Mouse (Mus musculus) myocyte (in vitro differentiated cells): Measurements from ENCODE around the gene Sgo1. TPM values are rescaled to one million over a fixed set of nuclear protein-coding genes. Genes with fewer than 3 reads are reported as not detected.

Experiments
- H3K27me3 ChIP-seq: one replicate; pipeline ENCODE4 v1.6.1; 2011; ENCODE audit not compliant: control insufficient read depth, insufficient read depth, insufficient read length
- H3K36me3 ChIP-seq: one replicate; pipeline ENCODE4 v1.6.1; 2011; ENCODE audit not compliant: control insufficient read depth, insufficient read depth
- H3K4me2 ChIP-seq: one replicate; pipeline ENCODE4 v1.6.1; 2011; ENCODE audit warnings: low read depth, control low read depth
- H3K4me3 ChIP-seq: one replicate; pipeline ENCODE4 v1.5.1; 2011; ENCODE audit warnings: mild to moderate bottlenecking, control low read depth, moderate library complexity
- H3K79me2 ChIP-seq: one replicate; pipeline ENCODE4 v1.6.1; 2011; ENCODE audit not compliant: control insufficient read depth, insufficient read depth
- H3ac ChIP-seq: one replicate; pipeline ENCODE4 v1.6.1; 2011; ENCODE audit not compliant: control insufficient read depth, insufficient read length
- CEBPB ChIP-seq: IDR thresholded peaks from 2 replicates; pipeline ENCODE4 v1.6.1; 2011; ENCODE audit warnings: mild to moderate bottlenecking, moderate library complexity; ENCODE audit not compliant: poor library complexity, insufficient read depth, severe bottlenecking
- E2F4 ChIP-seq: IDR thresholded peaks from one replicate; pipeline ENCODE4 v1.6.1; 2011; ENCODE audit warnings: mild to moderate bottlenecking, control low read depth, moderate library complexity; ENCODE audit not compliant: insufficient read depth
- MAX ChIP-seq: IDR thresholded peaks from one replicate; pipeline ENCODE4 v1.6.1; 2011; ENCODE audit warnings: low read depth, mild to moderate bottlenecking, control low read depth
- MYOD1 ChIP-seq, 3 experiments: IDR thresholded peaks; one replicate each; pipeline ENCODE4 v1.6.1; 2011; ENCODE audit warnings: control low read depth in 2 of 3, low read depth in 2 of 3, mild to moderate bottlenecking in 2 of 3, moderate library complexity in 1 of 3; ENCODE audit not compliant: insufficient read length in 2 of 3, control insufficient read depth in 1 of 3
- MYOG ChIP-seq, 3 experiments: IDR thresholded peaks; one replicate each; pipeline ENCODE4 v1.6.1; 2011; ENCODE audit warnings: control low read depth in 2 of 3, low read depth in 2 of 3, mild to moderate bottlenecking in 2 of 3; ENCODE audit not compliant: insufficient read length in 2 of 3, control insufficient read depth in 1 of 3, insufficient read depth in 1 of 3
- POLR2A ChIP-seq: IDR thresholded peaks from one replicate; pipeline ENCODE4 v1.6.1; 2011; ENCODE audit warnings: low read depth, mild to moderate bottlenecking, control low read depth, moderate library complexity; ENCODE audit not compliant: insufficient read length
- POLR2AphosphoS2 ChIP-seq: IDR thresholded peaks from one replicate; pipeline ENCODE4 v1.6.1; 2011; ENCODE audit warnings: low read depth, control low read depth; ENCODE audit not compliant: insufficient read length
- REST ChIP-seq: IDR thresholded peaks from one replicate; pipeline ENCODE4 v1.6.1; 2011; ENCODE audit warnings: mild to moderate bottlenecking, control low read depth, moderate library complexity; ENCODE audit not compliant: insufficient read depth, insufficient read length
- SRF ChIP-seq: IDR thresholded peaks from one replicate; pipeline ENCODE4 v1.6.1; 2011; ENCODE audit warnings: low read depth; ENCODE audit not compliant: control insufficient read depth, insufficient read length
- TCF12 ChIP-seq: IDR thresholded peaks from one replicate; pipeline ENCODE4 v1.6.1; 2011; ENCODE audit warnings: mild to moderate bottlenecking, control low read depth; ENCODE audit not compliant: poor library complexity, insufficient read depth, severe bottlenecking
- TCF3 ChIP-seq: IDR thresholded peaks from one replicate; pipeline ENCODE4 v1.6.1; 2011; ENCODE audit warnings: low read depth, control low read depth; ENCODE audit not compliant: insufficient read length
- USF1 ChIP-seq: IDR thresholded peaks from one replicate; pipeline ENCODE4 v1.6.1; 2011; ENCODE audit warnings: low read depth, mild to moderate bottlenecking, control low read depth, moderate library complexity
- polyA plus RNA-seq: library from polyadenylated mRNA; unstranded; fragments of >200 nt; fragmentation: generic; extraction: Trizol; gene quantifications from one replicate; pipeline ENCODE4 v1.2.1, GENCODE M21; 2012; ENCODE audit warnings: missing spikeins

Gene Sgo1
- polyA plus RNA-seq, 1 experiment = 3.1 TPM

- H3K79me2 ChIP-seq = no peaks in the 10 kb centered on the region
- no peak overlapping the region for H3ac ChIP-seq
- no peak overlapping the region for H3K4me3 ChIP-seq
- no peak overlapping the region for H3K4me2 ChIP-seq
- no peaks in the 10 kb centered on the region for H3K27me3 ChIP-seq
- TF ChIP-seq SRF = no peak
- no peak for TF ChIP-seq MAX
- TF ChIP-seq REST = no peak
- no peak for TF ChIP-seq MYOG (IDR thresholded peaks at IDR 0.05; ENCODE audit: control insufficient read depth in 1 of 3, insufficient read depth in 1 of 3, insufficient read length in 2 of 3, low read depth in 2 of 3)
- no peak for TF ChIP-seq USF1
- no peak for TF ChIP-seq POLR2AphosphoS2
- TF ChIP-seq CEBPB = no peak
- TF ChIP-seq TCF12 = no peak
- TF ChIP-seq POLR2A = no peak
- no peak for TF ChIP-seq E2F4
- TF ChIP-seq MYOD1 (IDR thresholded peaks at IDR 0.05; ENCODE audit: control insufficient read depth in 1 of 3, insufficient read length in 2 of 3, low read depth in 2 of 3) = no peak
- no peak for TF ChIP-seq TCF3
- H3K36me3 ChIP-seq = peaks cover 6% of the 10 kb centered on the region
Observed at GRCm38 (mm10) chr17:53650251-53650661, 38.9 kb downstream of the Sgo1 start.

GRCm38 (mm10) chr17:53643360-53643759, 45.8 kb downstream of the Sgo1 start:
- no peak overlapping the region for H3K4me3 ChIP-seq
- H3K4me2 ChIP-seq = no peak overlapping the region
- TF ChIP-seq MYOG (IDR thresholded peaks at IDR 0.05; ENCODE audit: control insufficient read depth in 1 of 3, insufficient read depth in 1 of 3, insufficient read length in 2 of 3, low read depth in 2 of 3) (no peak), MAX (no peak), CEBPB (no peak), TCF3 (no peak)
- peaks cover 18% of the 10 kb centered on the region for H3K36me3 ChIP-seq
- no peaks in the 10 kb centered on the region for H3K79me2 ChIP-seq
- H3ac ChIP-seq = no peak overlapping the region
- no peaks in the 10 kb centered on the region for H3K27me3 ChIP-seq

DNA sequence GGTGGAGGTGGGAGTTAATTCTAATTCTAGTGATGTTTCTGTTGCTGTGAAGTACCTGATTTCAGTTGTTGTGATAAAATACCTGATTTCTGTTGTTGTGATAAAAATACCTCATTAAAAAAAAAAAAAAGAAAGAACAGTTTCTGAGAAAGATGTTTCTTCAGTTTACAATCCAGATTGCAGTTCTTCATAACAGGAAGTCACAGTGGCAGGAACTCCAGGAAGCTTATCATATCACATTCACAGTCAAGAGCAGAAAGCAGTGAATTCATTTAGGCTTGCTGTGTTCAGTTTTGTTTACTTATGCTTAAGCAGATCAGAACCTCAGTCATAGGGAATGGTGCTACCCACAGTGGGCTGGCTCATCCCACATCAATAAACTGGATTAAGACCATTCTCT, 57.8 kb downstream of the Sgo1 start:
- Histone ChIP-seq H3K27me3 (no peaks in the 10 kb centered on the region), H3K79me2 (no peaks in the 10 kb centered on the region), H3ac (no peak overlapping the region), H3K36me3 (no peaks in the 10 kb centered on the region), H3K4me3 (no peak overlapping the region), H3K4me2 (no peak overlapping the region)
- TF ChIP-seq REST (no peak), E2F4 (no peak), POLR2AphosphoS2 (no peak), CEBPB (no peak), TCF12 (no peak), USF1 (no peak)

- no peaks in the 10 kb centered on the region for H3K27me3 ChIP-seq
- no peak overlapping the region for H3ac ChIP-seq
- H3K4me2 ChIP-seq = no peak overlapping the region
- no peak for TF ChIP-seq POLR2AphosphoS2
- TF ChIP-seq SRF = no peak
- no peak for TF ChIP-seq CEBPB
- no peak for TF ChIP-seq MAX
- no peak for TF ChIP-seq MYOG (IDR thresholded peaks at IDR 0.05; ENCODE audit: control insufficient read depth in 1 of 3, insufficient read depth in 1 of 3, insufficient read length in 2 of 3, low read depth in 2 of 3)
- no peak for TF ChIP-seq USF1
- TF ChIP-seq TCF3 = no peak
- TF ChIP-seq MYOD1 (IDR thresholded peaks at IDR 0.05; ENCODE audit: control insufficient read depth in 1 of 3, insufficient read length in 2 of 3, low read depth in 2 of 3) = no peak
- H3K36me3 ChIP-seq = peaks cover 6% of the 10 kb centered on the region
- no peak overlapping the region for H3K4me3 ChIP-seq
- H3K79me2 ChIP-seq = no peaks in the 10 kb centered on the region
Observed at GRCm38 (mm10) chr17:53628131-53628530, 61.0 kb downstream of the Sgo1 start.

- Histone ChIP-seq H3K4me2 (no peak overlapping the region), H3K4me3 (no peak overlapping the region), H3K27me3 (no peaks in the 10 kb centered on the region), H3ac (no peak overlapping the region), H3K36me3 (peaks cover 6% of the 10 kb centered on the region), H3K79me2 (no peaks in the 10 kb centered on the region)
- no peak for TF ChIP-seq E2F4
- TF ChIP-seq CEBPB = no peak
- no peak for TF ChIP-seq MYOD1 (IDR thresholded peaks at IDR 0.05; ENCODE audit: control insufficient read depth in 1 of 3, insufficient read length in 2 of 3, low read depth in 2 of 3)
- TF ChIP-seq TCF12 = no peak
- no peak for TF ChIP-seq SRF
- TF ChIP-seq POLR2A = no peak
- TF ChIP-seq POLR2AphosphoS2 = no peak
- TF ChIP-seq MAX = no peak
- no peak for TF ChIP-seq MYOG (IDR thresholded peaks at IDR 0.05; ENCODE audit: control insufficient read depth in 1 of 3, insufficient read depth in 1 of 3, insufficient read length in 2 of 3, low read depth in 2 of 3)
- TF ChIP-seq USF1 = no peak
- TF ChIP-seq TCF3 = no peak
- no peak for TF ChIP-seq REST
Observed at GRCm38 (mm10) chr17:53627497-53627896, 61.6 kb downstream of the Sgo1 start.
